Mouse (Mus musculus) bone marrow, adult 2 months (tissue): ENCODE data around the gene 2310034G01Rik. TPM values are rescaled to one million over a fixed set of nuclear protein-coding genes. Genes with fewer than 3 reads are reported as not detected.

Source experiments
- H3K27ac ChIP-seq: fragments of 200-500 bp; 2 replicates; pipeline ENCODE4 v1.5.1; 2012; ENCODE audit warnings: low read depth, mild to moderate bottlenecking, control low read depth, inconsistent platforms, low read length; ENCODE audit not compliant: control insufficient read depth, poor library complexity, insufficient read depth
- H3K4me1 ChIP-seq: fragments of 200-500 bp; 2 replicates; pipeline ENCODE4 v1.6.1; 2011; ENCODE audit warnings: low read length; ENCODE audit not compliant: control insufficient read depth, insufficient read depth
- H3K4me3 ChIP-seq: fragments of 200-500 bp; replicated peaks from 2 replicates; pipeline ENCODE3; 2011; ENCODE audit warnings: mild to moderate bottlenecking, low read depth, low read length, control low read depth; ENCODE audit not compliant: control insufficient read depth
- CTCF ChIP-seq: fragments of 200-500 bp; IDR thresholded peaks from 2 replicates; pipeline ENCODE4 v1.5.1; 2011; ENCODE audit warnings: low read length, control low read depth; ENCODE audit not compliant: control insufficient read depth, insufficient read depth
- POLR2A ChIP-seq: fragments of 200-500 bp; IDR thresholded peaks from 2 replicates; pipeline ENCODE4 v1.6.1; 2011; ENCODE audit warnings: low read depth, mild to moderate bottlenecking, control low read depth, low read length, borderline replicate concordance; ENCODE audit not compliant: control insufficient read depth
- WGBS: fragments of 180-500 bp; shearing (Covaris S2); methylation state at CpG from one replicate; pipeline ENCODE4 v1.1.7; 2018; 5-methylcytosine and 5-hydroxymethylcytosine counted together
- polyA plus RNA-seq: library from polyadenylated mRNA; stranded (reverse); fragments of >200 nt; gene quantifications from 2 replicates; pipeline ENCODE4 v1.2.4, GENCODE M21; 2011; ENCODE audit warnings: low replicate concordance; ENCODE audit not compliant: missing spikeins, insufficient read depth, insufficient read length

Gene 2310034G01Rik
- polyA plus RNA-seq, 1 experiment = 1.1 TPM

DNA sequence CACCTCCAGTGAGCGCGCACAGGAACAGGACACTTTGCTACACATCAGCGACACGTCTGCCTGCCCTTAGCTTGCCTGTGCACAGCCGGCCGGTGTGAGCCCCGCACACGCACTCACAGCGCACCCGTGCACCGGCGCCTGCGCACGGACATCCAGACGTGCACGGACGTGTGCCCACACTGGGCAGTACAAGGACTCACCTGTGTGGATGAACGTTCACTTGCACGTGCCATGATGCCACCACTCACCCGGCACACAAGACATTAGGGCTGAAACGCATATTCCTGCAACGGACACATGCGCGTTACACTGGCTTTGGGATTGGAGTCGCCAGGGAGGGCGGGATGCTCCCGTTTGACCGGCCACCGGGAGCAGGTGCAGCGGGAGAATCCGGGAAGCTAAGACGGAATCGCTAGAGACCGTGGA lies 45.2 kb downstream of the 2310034G01Rik start:
- H3K4me3 ChIP-seq = peak overlapping the region; percentile 90
- TF ChIP-seq POLR2A (peak; percentile 12; the same call in 1 of the 2 replicates), CTCF (no peak)
- peaks cover 3% of the 10 kb centered on the region for H3K4me1 ChIP-seq
- peak overlapping the region; percentile 87 for H3K27ac ChIP-seq
- under 1% methylated on average over 34 of the region's 34 CpGs for WGBS

DNA sequence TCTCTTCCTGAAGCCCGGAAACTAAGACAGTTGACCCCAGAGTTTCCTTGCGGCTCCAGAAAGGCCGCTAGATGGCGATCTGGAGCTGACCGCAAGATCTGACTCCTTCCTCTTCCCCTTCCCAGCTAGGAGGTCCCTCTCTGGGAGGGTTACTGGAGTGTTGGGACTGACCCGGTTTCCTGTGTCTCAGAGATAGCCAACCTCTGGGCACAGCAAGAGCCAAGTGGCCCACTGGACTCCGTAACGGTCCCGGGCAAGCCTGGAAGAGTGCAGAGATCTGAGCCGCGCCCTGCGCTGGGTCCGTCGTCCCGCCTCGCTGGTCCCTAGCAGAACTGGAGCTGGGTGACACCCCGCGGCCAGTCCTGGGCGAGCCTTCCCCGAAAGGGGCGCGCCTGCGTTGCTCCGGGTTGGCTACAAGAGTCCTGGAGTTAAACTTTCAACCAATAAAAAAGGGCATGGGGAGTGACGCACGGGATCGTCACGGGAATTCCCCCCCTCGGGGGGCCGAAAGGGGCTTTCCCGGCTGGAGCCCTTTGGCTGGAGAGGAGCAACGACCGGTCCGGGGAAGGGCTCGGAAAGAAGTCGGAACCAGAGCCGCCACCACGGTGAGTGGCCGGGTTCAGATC lies 45.8 kb downstream of the 2310034G01Rik start, which contains the start of gene Nfkb2:
Gene Nfkb2, plus strand, starts transcription at position 105 of the 626 bp plus-strand sequence.
- H3K4me1 ChIP-seq = peaks cover 1% of the 10 kb centered on the region; the same call in 1 of the 2 replicates
- peak within 1 kb of the TSS; percentile 87 for H3K27ac ChIP-seq
- H3K4me3 ChIP-seq = peak within 1 kb of the TSS; percentile 90
- TF ChIP-seq CTCF = peak; percentile 84
- peak; percentile 92; the same call in 1 of the 2 replicates for TF ChIP-seq POLR2A
- under 1% methylated on average over 39 of the region's 39 CpGs for WGBS

DNA sequence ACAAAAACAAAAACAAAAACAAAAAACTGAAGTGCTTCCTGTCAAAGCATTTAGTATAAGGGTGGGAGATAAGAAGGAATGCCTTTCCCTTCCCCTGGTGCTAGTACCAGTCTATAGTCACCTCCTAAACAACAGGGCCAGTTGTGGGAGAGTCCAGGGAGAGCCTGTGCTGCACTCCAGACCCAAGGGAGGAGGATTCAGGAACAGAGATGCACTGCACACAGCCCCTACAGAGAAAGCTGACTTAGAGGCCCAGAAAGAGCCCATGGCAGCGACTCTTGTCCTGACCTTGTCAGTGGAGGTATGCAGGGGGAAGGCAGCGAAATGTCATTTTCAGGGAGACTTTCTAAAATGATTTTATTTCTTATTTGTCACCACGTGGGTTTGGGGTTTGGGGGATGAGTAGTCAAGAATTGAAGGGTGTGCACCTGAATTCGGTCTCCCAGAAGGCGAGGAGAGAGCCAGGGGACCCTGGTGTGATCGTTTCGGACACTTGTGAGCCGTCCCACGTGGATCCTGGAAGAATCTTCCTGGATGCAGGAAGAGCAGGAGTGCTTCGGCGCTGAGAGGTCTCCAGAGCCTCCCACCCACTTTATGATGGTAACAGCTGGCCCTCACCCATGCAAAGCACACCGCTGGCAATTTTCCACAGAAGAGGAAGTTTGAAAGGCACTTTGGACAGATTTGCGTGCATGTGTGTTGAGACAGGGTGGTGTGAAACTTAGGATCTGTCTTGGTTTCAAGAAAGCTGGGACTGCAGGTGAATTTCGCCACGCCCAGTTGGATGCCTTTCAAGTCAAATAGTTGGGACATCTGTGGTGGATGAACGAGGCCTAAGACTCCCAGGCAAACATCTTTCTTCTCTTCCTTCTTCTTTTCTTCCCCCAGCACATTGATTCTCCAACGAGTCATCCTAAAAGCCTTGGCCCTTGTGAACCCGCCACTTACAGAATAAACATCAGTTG lies 46.6 kb downstream of the 2310034G01Rik start:
- H3K27ac ChIP-seq = peak overlapping the region; percentile 87; the same call in 1 of the 2 replicates
- 46% methylated on average over 18 of the region's 18 CpGs for WGBS
- H3K4me3 ChIP-seq = peak overlapping the region; percentile 10
- TF ChIP-seq CTCF (no peak), POLR2A (no peak)
- peaks cover 1% of the 10 kb centered on the region; the same call in 1 of the 2 replicates for H3K4me1 ChIP-seq

DNA sequence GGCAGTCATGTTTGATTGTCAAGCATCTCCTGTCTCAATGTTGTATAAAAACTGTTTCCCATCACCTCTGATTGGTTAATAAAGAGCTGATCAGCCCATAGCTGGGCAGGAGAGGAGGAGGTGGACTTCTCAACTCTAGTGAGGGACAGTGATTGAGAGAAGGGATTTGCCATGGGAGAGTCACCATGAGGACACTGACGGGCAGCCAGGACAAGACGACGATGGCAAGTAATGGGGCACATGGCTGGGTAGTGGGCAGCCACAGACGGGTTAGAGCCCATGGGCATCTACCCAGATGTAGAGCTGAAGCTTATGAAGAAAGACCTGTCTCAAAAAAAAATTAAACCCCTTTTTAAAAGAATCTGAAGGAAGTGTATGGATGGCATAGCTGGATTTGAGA lies 47.6 kb downstream of the 2310034G01Rik start:
- Histone ChIP-seq H3K27ac (no peak overlapping the region), H3K4me3 (no peak overlapping the region), H3K4me1 (peaks cover 1% of the 10 kb centered on the region; the same call in 1 of the 2 replicates)
- TF ChIP-seq POLR2A (no peak), CTCF (no peak)
- WGBS = 89% methylated on average over 4 of the region's 4 CpGs

DNA sequence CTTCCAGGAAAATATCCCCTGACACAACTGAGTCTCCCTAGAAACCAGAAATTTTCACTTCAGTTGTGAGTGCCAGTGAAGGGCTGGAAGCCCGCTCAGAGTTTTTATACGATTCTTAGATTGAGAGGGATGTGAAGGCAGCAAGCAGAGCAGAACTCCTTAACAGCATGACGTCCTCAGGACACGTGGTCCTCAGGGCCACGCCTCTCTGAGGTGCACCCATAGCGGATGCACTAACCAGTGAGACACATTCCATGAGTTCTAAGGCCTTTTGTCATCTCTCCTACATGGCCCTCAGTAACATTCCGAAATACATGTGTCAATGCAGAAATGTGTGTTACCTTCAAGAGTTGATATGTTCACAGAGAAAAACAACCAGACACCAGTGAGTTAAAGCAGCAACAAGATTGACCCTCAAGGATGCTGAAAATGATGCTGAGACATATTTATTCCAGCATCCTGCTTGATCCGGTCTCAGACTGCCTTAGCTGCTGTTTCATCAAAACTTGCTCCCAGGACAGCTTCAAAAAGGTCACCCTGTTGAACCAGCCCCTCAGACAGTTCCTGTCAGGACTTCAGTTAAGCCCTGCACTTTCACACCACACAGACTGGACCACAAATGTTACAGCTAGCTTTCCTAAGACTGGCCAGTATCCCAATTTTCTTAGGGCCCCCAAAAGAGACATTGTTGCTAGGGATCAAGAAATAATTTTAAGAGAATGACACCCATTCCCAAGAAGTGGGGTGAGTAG lies 49.6 kb downstream of the 2310034G01Rik start:
- Histone ChIP-seq H3K4me3 (no peak overlapping the region), H3K4me1 (peaks cover 1% of the 10 kb centered on the region; the same call in 1 of the 2 replicates), H3K27ac (no peak overlapping the region)
- 53% methylated on average over 8 of the region's 8 CpGs for WGBS
- TF ChIP-seq CTCF (no peak), POLR2A (no peak)

Other genes with a start within 250 kb of the 2310034G01Rik start
- gene Elovl3, start 218.4 kb downstream of the 2310034G01Rik start, polyA plus RNA-seq = not detected in 2 replicates
- gene Pitx3, start 202.0 kb downstream of the 2310034G01Rik start, polyA plus RNA-seq = not detected in 2 replicates
- 20.5 and 44.3 TPM in 2 replicates for gene Gbf1, start 197.8 kb downstream of the 2310034G01Rik start, polyA plus RNA-seq
- gene Nfkb2, start 46.0 kb downstream of the 2310034G01Rik start, polyA plus RNA-seq = 10.3 and 24.3 TPM in 2 replicates
- gene Psd, start 23.1 kb downstream of the 2310034G01Rik start, polyA plus RNA-seq = 1.1 and 4.8 TPM in 2 replicates
- gene Fbxl15, start 22.1 kb downstream of the 2310034G01Rik start, polyA plus RNA-seq = 1.2 and 3.0 TPM in 2 replicates
- 74.9 and 161 TPM in 2 replicates for gene Cuedc2, start 11.6 kb downstream of the 2310034G01Rik start, polyA plus RNA-seq
- 5.1 and 14.9 TPM in 2 replicates for gene Mfsd13a, start 9.2 kb downstream of the 2310034G01Rik start, polyA plus RNA-seq
- 40.3 and 53.5 TPM in 2 replicates for gene Actr1a, start 45.4 kb upstream of the 2310034G01Rik start, polyA plus RNA-seq
- gene Sufu, start 46.6 kb upstream of the 2310034G01Rik start, polyA plus RNA-seq = 5.3 and 6.3 TPM in 2 replicates
- gene Trim8, start 151.4 kb upstream of the 2310034G01Rik start, polyA plus RNA-seq = 13.9 and 25.9 TPM in 2 replicates
- gene Arl3, start 222.9 kb upstream of the 2310034G01Rik start, polyA plus RNA-seq = 14.0 and 18.3 TPM in 2 replicates
- 4.3 and 9.4 TPM in 2 replicates for gene Sfxn2, start 223.1 kb upstream of the 2310034G01Rik start, polyA plus RNA-seq
- 15.8 and 29.3 TPM in 2 replicates for gene Wbp1l, start 248.8 kb upstream of the 2310034G01Rik start, polyA plus RNA-seq